Mouse (Mus musculus) lung, adult 2 months (tissue): ENCODE results near the gene Wdr6.

Source experiments
- CTCF ChIP-seq: fragments of 200-500 bp; IDR thresholded peaks from 2 replicates; pipeline ENCODE4 v1.5.1; 2011; ENCODE audit warnings: mild to moderate bottlenecking, low read length, control low read depth; ENCODE audit not compliant: insufficient read depth
- POLR2A ChIP-seq: fragments of 200-500 bp; IDR thresholded peaks from 2 replicates; pipeline ENCODE4 v1.6.1; 2011; ENCODE audit warnings: low read depth, mild to moderate bottlenecking, control low read depth, low read length, borderline replicate concordance; ENCODE audit errors: extremely low read depth

GRCm38 (mm10) chr9:108617301-108617700, 38.8 kb upstream of the Wdr6 start:
- TF ChIP-seq POLR2A (no peak), CTCF (no peak)
